Mouse (Mus musculus): Measurements from ENCODE around the gene Dip2a.

Gene Dip2a

DNA sequence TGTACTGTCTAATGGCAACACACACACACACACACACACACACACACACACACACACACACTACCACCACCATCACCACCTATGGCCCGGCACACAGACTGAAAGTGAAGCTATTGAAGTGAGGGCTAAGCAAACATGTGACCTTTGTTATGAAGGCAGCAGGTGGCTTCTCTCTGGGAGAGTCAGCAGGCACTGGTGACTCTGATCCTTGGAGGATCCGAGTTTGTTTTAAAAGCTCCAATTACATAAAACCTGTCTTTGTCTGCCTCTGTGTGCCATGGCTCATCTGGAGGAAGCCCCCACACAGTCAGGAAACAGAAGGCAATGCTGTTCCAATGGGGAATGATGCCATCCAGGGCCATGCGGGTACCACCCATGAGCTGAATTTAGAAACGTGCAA lies 98.5 kb downstream of the Dip2a start:
- no peak for DNase-seq (ENCODE audit: low spot score)

DNA sequence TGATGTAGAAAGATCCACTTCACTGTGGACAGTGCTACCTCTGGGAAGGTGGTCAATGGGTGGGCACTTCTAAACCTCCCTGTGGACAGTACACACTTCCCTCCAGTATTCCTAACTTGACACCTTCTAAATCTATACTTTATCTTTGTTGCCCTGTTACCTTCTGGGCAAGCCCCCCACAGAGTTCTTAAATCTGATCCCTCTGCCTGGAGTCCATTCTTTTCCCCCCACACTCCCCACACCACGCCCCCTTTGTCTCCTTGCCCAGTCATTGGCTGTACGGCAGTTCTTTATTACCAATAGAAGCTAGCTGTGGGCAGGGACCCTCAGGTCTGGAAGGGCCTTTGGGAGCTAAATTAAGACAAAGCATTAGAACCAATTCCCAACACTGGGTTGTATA lies 100.0 kb downstream of the Dip2a start:
- no peak for DNase-seq (ENCODE audit: low spot score)

DNA sequence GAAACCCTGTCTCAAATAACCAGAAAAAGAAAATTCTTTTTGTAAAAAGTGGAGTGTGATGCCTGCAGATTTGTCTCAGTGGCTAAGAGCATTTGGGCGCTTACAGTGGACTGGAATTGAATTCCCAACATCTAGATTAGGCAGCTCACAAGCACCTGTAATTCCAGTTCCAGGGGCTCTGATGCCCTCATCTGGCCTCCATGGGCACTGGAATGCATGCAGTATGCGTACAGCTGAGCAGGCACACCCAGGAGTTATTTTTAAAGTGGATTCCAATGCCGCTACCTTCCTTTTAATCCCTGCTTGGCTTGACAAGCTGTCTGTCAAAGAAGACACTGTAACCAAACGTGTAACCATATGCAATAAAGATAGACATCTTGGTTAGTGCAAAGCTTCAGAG lies 105.7 kb downstream of the Dip2a start:
- no peak for DNase-seq (ENCODE audit: low spot score)

DNA sequence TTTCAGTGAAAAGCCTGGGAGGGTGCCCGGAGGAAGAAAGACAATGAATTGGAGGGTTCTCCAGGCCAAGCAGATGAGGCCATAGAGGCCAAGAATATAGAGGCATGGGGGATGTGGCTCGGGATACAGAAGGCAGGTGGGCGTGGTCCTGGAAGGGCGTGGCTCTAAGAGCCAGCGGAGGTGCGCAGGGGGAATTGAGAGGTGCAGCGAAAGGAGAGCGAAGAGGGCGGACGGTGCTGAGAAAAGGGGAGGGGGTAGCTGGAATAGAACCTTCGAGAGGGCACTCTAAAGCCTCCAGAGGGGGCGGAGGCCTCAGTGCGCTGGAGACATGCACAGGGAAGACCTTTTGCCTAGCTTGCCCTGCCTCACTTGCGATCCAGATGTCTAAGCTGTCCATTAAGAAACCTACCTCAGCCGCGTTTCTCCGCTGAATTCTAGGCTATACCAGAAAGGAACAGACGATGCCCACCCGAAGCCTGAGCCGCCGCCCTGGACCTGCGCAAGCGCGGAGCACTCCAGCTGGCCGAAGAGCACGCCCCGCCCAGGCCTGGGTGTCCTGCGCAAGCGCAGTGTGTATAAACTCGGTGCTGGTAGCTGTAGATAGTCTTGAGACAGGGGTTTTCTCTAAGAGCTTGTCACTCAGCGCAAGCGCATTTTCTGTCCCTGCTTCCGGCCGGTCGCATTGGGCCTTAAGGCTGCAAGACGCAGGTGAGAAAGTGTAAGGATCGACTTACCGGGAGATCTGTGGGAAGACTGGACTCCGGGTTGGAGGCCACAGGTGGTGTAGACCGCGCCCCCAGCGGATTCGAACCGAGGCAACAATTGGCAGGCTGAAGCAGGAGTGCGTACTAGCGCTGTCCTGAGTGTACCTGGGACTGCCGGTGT lies 107.5 kb downstream of the Dip2a start, which contains the start of gene Prmt2:
Prmt2 (minus strand) TSS at position 525 of the 885 bp plus-strand sequence.
- peak; percentile 91 for DNase-seq (ENCODE audit: low spot score)

DNA sequence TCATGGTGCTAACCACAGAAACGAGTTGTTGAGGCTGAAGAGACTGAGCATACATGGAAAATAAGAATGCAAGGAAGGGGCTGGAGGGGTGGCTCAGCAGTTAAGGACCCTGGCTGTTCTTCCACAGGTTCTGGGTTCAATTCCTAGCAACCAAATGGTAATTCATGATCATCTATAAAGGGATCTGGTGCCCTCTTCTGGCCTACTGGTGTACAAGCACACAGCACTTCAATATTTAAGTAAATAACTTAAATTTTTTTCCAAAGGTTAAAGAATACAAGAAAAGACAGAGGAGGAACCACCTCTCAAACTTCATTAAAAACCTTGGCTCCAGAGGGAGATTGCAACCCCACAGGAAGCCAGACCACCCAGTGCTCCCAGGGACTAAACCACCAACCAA lies 115.5 kb downstream of the Dip2a start:
- DNase-seq (ENCODE audit: low spot score): no peak

DNA sequence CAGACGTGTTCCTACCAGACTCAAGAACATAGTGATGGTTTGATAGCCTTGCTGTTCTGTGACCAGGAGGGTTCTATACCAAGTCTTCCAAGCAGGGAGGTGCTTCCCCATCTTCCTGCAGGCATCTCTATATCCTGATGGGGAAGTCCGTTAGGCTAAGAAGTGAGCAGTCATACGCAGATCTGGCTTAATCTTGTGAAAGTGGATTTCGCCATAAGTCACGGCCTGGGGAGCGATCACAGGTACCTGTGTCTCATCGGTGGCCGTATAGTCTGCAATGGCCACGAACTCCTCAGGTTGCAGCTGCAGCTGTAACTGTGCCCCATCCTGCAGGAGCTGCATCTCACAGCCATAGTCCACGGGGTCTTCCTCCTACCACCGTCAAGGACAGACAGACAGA lies 119.1 kb downstream of the Dip2a start:
- DNase-seq (ENCODE audit: low spot score): no peak

DNA sequence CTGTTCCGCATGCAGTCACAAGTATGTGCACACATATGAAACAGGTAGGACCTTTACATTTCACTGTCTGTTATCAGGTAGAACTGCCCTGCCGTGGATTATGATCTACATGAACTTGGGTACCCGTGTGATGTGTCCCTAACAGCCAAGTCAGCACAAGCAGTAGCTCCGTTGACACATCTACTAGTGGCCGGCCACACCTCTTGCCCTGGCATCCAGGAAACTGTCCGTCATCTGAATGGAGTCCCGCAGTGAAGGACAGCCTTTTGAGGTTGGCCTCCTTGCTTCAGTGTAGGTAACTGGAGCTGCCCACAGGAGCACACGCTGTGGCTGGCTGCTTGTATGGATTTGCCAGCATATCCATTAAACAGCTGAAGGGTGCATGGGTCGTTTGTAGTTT lies 126.9 kb downstream of the Dip2a start:
- no peak for DNase-seq (ENCODE audit: low spot score)

DNA sequence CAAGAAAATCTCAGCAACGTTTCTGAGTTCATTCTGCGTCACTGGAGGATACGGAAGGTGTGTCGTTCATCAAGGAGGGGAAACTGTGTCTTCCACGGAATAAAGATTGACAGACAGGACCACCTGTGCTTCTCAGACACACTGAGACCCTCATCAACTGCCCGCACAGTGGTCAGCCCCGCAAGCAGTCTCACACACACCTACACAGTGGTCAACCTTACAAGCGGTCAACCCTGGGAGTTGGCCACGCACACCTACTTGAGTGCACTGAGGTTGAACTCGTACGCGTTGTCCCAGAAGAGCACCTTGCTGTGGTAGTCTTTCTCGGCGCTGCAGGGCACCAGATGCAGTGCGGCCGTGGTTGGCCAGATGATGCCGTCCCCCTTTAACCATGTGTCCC lies 128.0 kb downstream of the Dip2a start:
- DNase-seq (ENCODE audit: low spot score): no peak

DNA sequence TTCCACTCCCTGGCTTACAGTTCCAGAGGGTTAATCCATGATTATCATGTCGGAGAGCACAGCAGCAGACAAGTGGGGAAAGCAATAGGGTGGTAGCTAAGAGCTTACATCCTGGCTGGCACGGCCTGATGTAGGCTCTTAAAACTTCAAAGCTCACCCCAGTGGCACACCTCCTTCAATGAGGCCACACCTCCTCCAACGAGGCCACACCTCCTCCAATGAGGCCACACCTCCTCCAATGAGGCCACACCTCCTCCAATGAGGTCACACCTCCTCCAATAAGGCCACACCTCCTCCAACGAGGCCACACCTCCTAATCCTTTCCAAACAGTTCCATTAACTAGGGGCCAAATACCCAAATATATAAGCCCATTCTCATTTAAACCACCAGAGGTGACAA lies 130.9 kb downstream of the Dip2a start:
- no peak for DNase-seq (ENCODE audit: low spot score)

DNA sequence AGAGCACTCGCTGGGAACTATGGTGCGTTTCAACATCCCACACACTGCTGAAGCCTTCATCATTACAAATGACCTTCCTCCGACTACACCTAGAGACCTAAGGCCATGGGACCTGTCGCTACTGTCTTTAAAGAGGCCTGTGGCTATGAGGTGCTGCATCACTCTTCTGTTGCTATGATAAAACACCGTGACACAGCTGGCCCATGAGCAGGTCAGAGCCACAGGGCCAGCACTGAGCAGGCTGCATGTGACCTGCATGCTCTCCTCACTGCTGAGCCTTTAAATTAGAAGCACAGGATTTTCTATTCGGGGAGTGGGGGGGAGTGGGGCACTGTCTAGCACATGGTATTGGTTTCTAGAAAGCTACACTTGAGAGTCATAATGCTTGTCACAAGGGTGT lies 133.0 kb downstream of the Dip2a start:
- DNase-seq (ENCODE audit: low spot score): no peak

DNA sequence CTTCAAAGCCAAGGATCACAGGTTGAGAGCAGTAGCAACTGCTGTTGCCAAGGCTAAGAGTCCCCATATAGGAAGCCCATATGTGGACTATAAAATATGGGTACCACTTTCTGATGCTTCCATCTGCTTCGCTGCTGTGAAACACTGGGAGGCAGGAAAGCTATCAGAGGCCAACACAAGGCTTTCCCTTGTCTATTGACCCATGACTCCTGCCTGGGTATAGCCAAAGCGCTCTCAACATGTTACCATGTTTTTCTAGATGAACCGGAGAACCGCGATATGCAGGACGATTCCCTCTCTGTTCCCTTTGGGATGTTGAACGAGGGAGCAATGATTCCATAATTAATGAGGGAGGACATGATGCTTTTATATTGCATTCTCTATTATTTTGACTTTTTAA lies 134.3 kb downstream of the Dip2a start:
- DNase-seq (ENCODE audit: low spot score): no peak
